Mouse (Mus musculus) hindbrain, postnatal 0 days (tissue): ENCODE measurements around the gene Zfp691. TPM values are rescaled to one million over a fixed set of nuclear protein-coding genes. Genes with fewer than 3 reads are reported as not detected.

Experiments
- ATAC-seq: fragments of 200-750 bp; cut with Nextera tagmentation; 2 replicates; pipeline ENCODE4 v1.8.0; 2017; ENCODE audit warnings: mild to moderate bottlenecking, moderate TSS enrichment, moderate library complexity
- DNase-seq: peaks from one replicate; pipeline ENCODE4 v3.0.0-alpha.2; 2015; ENCODE audit warnings: low spot score
- H3K27ac ChIP-seq: fragments of 300-500 bp; sonication (generic); 2 replicates; pipeline ENCODE4 v1.5.1; 2014; ENCODE audit warnings: mild to moderate bottlenecking
- H3K27me3 ChIP-seq: fragments of 300-500 bp; sonication (generic); 2 replicates; pipeline ENCODE4 v1.6.1; 2014; ENCODE audit warnings: low read length, mixed read lengths; ENCODE audit not compliant: insufficient read depth
- H3K36me3 ChIP-seq: fragments of 300-500 bp; sonication (generic); 2 replicates; pipeline ENCODE4 v1.6.1; 2014; ENCODE audit warnings: low read length, mixed read lengths; ENCODE audit not compliant: insufficient read depth
- H3K4me1 ChIP-seq: fragments of 300-500 bp; sonication (generic); 2 replicates; pipeline ENCODE4 v1.6.1; 2014; ENCODE audit warnings: antibody characterized with exemption, low read length, mixed read lengths; ENCODE audit not compliant: insufficient read depth
- H3K4me2 ChIP-seq: fragments of 300-500 bp; sonication (generic); 2 replicates; pipeline ENCODE4 v1.6.1; 2014; ENCODE audit warnings: low read depth, mild to moderate bottlenecking, low read length, moderate library complexity, mixed read lengths
- H3K4me3 ChIP-seq: fragments of 300-500 bp; sonication (generic); 2 replicates; pipeline ENCODE4 v1.5.1; 2014; ENCODE audit warnings: low read length
- H3K9ac ChIP-seq: fragments of 300-500 bp; sonication (generic); replicated peaks from 2 replicates; pipeline ENCODE4 v1.6.1; 2014; ENCODE audit warnings: mild to moderate bottlenecking, low read length, moderate library complexity, mixed read lengths
- H3K9me3 ChIP-seq: fragments of 300-500 bp; sonication (generic); 2 replicates; pipeline ENCODE4 v1.6.1; 2016; ENCODE audit warnings: low read length, mixed read lengths
- CTCF ChIP-seq: IDR thresholded peaks from 2 replicates; pipeline ENCODE4 v1.5.1; 2016; ENCODE audit warnings: antibody characterized with exemption, control low read depth, low read depth
- WGBS: fragments of 180-500 bp; shearing (Covaris S2); extraction: QIAGEN DNeasy Blood & Tissue Kit; methylation state at CpG from one replicate; pipeline ENCODE4 v1.1.7; 2014; 5-methylcytosine and 5-hydroxymethylcytosine counted together
- polyA plus RNA-seq: library from polyadenylated mRNA; unstranded; fragments of >200 nt; fragmentation: Nextera tagmentation; extraction: Ambion mirVana; gene quantifications from 2 replicates; pipeline ENCODE4 v1.2.1, GENCODE M21; 2015
- total RNA-seq: library from RNA; depleted of rRNA; stranded (reverse); fragments of >200 nt; gene quantifications from 2 replicates; pipeline ENCODE4 v1.2.3, GENCODE M21; 2014

Gene Zfp691
- total and polyA plus RNA-seq, 2 experiments from 2014 or later = 3.6 to 198 TPM

GRCm38 (mm10) chr4:119157891-119158290 is 16.1 kb downstream of the Zfp691 start:
- Histone ChIP-seq H3K4me1 (no peaks in the 10 kb centered on the region), H3K9me3 (no peaks in the 10 kb centered on the region), H3K27me3 (no peaks in the 10 kb centered on the region), H3K36me3 (no peaks in the 10 kb centered on the region), H3K27ac (no peak overlapping the region), H3K4me3 (no peak overlapping the region), H3K4me2 (no peak overlapping the region), H3K9ac (no peak overlapping the region)
- WGBS = 88% methylated on average over 5 of the region's 5 CpGs
- TF ChIP-seq CTCF = no peak
- no peak for ATAC-seq
- DNase-seq = no peak

GRCm38 (mm10) chr4:119157186-119157585 is 16.8 kb downstream of the Zfp691 start:
- Histone ChIP-seq H3K9me3 (no peaks in the 10 kb centered on the region), H3K4me3 (no peak overlapping the region), H3K27ac (no peak overlapping the region), H3K4me2 (no peak overlapping the region), H3K9ac (no peak overlapping the region), H3K4me1 (no peaks in the 10 kb centered on the region), H3K27me3 (no peaks in the 10 kb centered on the region), H3K36me3 (no peaks in the 10 kb centered on the region)
- WGBS = 37% methylated on average over 2 of the region's 2 CpGs
- TF ChIP-seq CTCF = peak; percentile 54
- DNase-seq = peak; percentile 47
- no peak for ATAC-seq

GRCm38 (mm10) chr4:119148741-119149140 is 25.3 kb downstream of the Zfp691 start:
- Histone ChIP-seq H3K4me2 (no peak overlapping the region), H3K4me3 (no peak overlapping the region), H3K9ac (no peak overlapping the region), H3K27me3 (no peaks in the 10 kb centered on the region), H3K27ac (no peak overlapping the region), H3K4me1 (no peaks in the 10 kb centered on the region), H3K9me3 (no peaks in the 10 kb centered on the region), H3K36me3 (no peaks in the 10 kb centered on the region)
- ATAC-seq (no peak), DNase-seq (no peak)
- 90% methylated on average over 11 of the region's 11 CpGs for WGBS
- TF ChIP-seq CTCF = no peak

GRCm38 (mm10) chr4:119147347-119147746 is 26.6 kb downstream of the Zfp691 start:
- H3K9me3 ChIP-seq = no peaks in the 10 kb centered on the region
- no peak overlapping the region for H3K4me3 ChIP-seq
- no peaks in the 10 kb centered on the region for H3K4me1 ChIP-seq
- H3K27me3 ChIP-seq = no peaks in the 10 kb centered on the region
- WGBS = 94% methylated on average over 5 of the region's 5 CpGs
- ATAC-seq = no peak
- no peak overlapping the region for H3K9ac ChIP-seq
- TF ChIP-seq CTCF = no peak
- no peaks in the 10 kb centered on the region for H3K36me3 ChIP-seq
- no peak for DNase-seq
- H3K27ac ChIP-seq = no peak overlapping the region
- no peak overlapping the region for H3K4me2 ChIP-seq

- no peak for ATAC-seq
- H3K36me3 ChIP-seq = no peaks in the 10 kb centered on the region
Observed at GRCm38 (mm10) chr4:119146816-119147215, 27.2 kb downstream of the Zfp691 start.

GRCm38 (mm10) chr4:119142230-119142871 is 31.6 kb downstream of the Zfp691 start:
- Histone ChIP-seq H3K27ac (peak overlapping the region; percentile 70), H3K4me3 (no peak overlapping the region), H3K36me3 (no peaks in the 10 kb centered on the region), H3K9ac (peak overlapping the region; percentile 28; the same call in 1 of the 2 replicates), H3K4me1 (no peaks in the 10 kb centered on the region), H3K27me3 (no peaks in the 10 kb centered on the region), H3K9me3 (no peaks in the 10 kb centered on the region), H3K4me2 (peak overlapping the region; percentile 48)
- ATAC-seq = peak; percentile 91
- WGBS = 28% methylated on average over 24 of the region's 24 CpGs
- DNase-seq = peak; percentile 87
- peak; percentile 77 for TF ChIP-seq CTCF

More at GRCm38 (mm10) chr4:119146816-119147215, 27.2 kb downstream of the Zfp691 start:
- 85% methylated on average over 7 of the region's 7 CpGs for whole genome bisulfite sequencing
- Histone ChIP-seq H3K4me2 (no peak overlapping the region), H3K9ac (no peak overlapping the region), H3K27me3 (no peaks in the 10 kb centered on the region), H3K4me3 (no peak overlapping the region), H3K4me1 (no peaks in the 10 kb centered on the region), H3K27ac (no peak overlapping the region), H3K9me3 (no peaks in the 10 kb centered on the region)
- TF ChIP-seq CTCF = no peak
- DNase-seq = no peak

- Histone ChIP-seq H3K4me1 (no peaks in the 10 kb centered on the region), H3K4me3 (no peak overlapping the region), H3K27ac (no peak overlapping the region), H3K9me3 (no peaks in the 10 kb centered on the region), H3K36me3 (peaks cover 7% of the 10 kb centered on the region; the same call in 1 of the 2 replicates), H3K9ac (no peak overlapping the region), H3K27me3 (no peaks in the 10 kb centered on the region), H3K4me2 (no peak overlapping the region)
- ATAC-seq (no peak), DNase-seq (no peak)
- 35% methylated on average over 10 of the region's 10 CpGs for WGBS
- no peak for TF ChIP-seq CTCF
Observed at GRCm38 (mm10) chr4:119141191-119141590, 32.8 kb downstream of the Zfp691 start.
